Mouse (Mus musculus) intestine, embryonic 15.5 days (tissue): ENCODE measurements around the gene Dhx34. TPM values are rescaled to one million over a fixed set of nuclear protein-coding genes. Genes with fewer than 3 reads are reported as not detected.
"Not testable (repeated sequence)": the region's sequence is repeated elsewhere in the genome, so short reads cannot be mapped to it uniquely, and the experiment has no call there.

Experiments
- ATAC-seq: fragments of 200-750 bp; cut with Nextera tagmentation; 2 replicates; pipeline ENCODE4 v1.8.0; 2017; ENCODE audit warnings: moderate TSS enrichment, moderate library complexity
- H3K27ac ChIP-seq: fragments of 300-500 bp; sonication (generic); 2 replicates; pipeline ENCODE4 v1.5.1; 2015; ENCODE audit warnings: mild to moderate bottlenecking, inconsistent platforms
- H3K27me3 ChIP-seq: fragments of 300-500 bp; sonication (generic); replicated peaks from 2 replicates; pipeline ENCODE4 v1.6.1; 2015; ENCODE audit warnings: inconsistent platforms
- H3K36me3 ChIP-seq: fragments of 300-500 bp; sonication (generic); 2 replicates; pipeline ENCODE4 v1.6.1; 2015; ENCODE audit warnings: inconsistent platforms
- H3K4me1 ChIP-seq: fragments of 300-500 bp; sonication (generic); replicated peaks from 2 replicates; pipeline ENCODE4 v1.6.1; 2015; ENCODE audit warnings: inconsistent platforms
- H3K4me2 ChIP-seq: fragments of 300-500 bp; sonication (generic); replicated peaks from 2 replicates; pipeline ENCODE4 v1.6.1; 2015; ENCODE audit warnings: mild to moderate bottlenecking, inconsistent platforms
- H3K4me3 ChIP-seq: fragments of 300-500 bp; sonication (generic); replicated peaks from 2 replicates; pipeline ENCODE4 v1.5.1; 2015; ENCODE audit warnings: inconsistent platforms
- H3K9ac ChIP-seq: fragments of 300-500 bp; sonication (generic); 2 replicates; pipeline ENCODE4 v1.6.1; 2015; ENCODE audit warnings: inconsistent platforms
- H3K9me3 ChIP-seq: fragments of 300-500 bp; sonication (generic); 2 replicates; pipeline ENCODE4 v1.6.1; 2016; ENCODE audit warnings: inconsistent platforms
- WGBS: fragments of 180-500 bp; shearing (Covaris S2); methylation state at CpG from one replicate; pipeline ENCODE4 v1.1.7; 2015; 5-methylcytosine and 5-hydroxymethylcytosine counted together
- polyA plus RNA-seq: library from polyadenylated mRNA; unstranded; fragments of >200 nt; fragmentation: Nextera tagmentation; extraction: Ambion mirVana; gene quantifications from 2 replicates; pipeline ENCODE4 v1.2.1, GENCODE M21; 2015

The Dhx34 gene
- polyA plus RNA-seq: 21.8 and 34.2 TPM in 2 replicates

DNA sequence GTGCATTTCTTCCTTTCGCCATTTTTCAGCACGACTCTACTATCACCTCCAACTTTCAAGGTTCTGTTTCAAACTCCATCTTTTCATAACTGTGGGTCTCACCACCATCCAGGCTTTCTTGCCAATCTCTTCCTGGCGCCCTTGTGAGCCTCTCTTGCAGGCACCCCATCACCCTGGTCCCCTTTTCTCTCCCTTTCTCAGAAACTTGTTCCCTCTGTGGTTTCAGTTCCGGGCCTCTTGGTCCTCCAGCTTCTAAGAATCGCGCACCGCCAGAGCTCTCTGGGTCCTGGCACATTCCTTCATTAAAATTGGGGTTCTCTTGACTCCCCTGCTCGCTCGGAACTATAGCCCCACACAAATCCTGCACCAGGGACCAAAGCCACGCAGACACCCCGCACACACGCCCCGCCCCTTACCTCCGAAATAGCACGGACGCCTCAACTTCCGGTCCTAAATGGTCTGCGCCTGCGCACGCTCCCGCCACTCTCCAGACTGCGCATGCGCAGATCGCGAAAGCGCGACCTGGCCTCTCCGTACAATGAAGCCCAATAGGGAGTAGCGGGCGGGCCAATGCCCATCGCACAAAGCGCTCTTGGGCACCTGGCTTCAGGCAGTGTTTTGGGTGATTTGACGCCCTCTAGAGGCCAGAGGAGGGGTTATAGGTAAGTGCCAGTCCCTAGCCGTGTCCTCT is at the start of gene Dhx34:
TSS of gene Dhx34 (minus strand) at position 456 of the 691 bp plus-strand sequence.
- Histone ChIP-seq H3K4me3 (peak within 1 kb of the TSS; percentile 58), H3K4me2 (peak within 1 kb of the TSS; percentile 67), H3K4me1 (no peaks in the 10 kb centered on the region), H3K9ac (peak within 1 kb of the TSS; percentile 62), H3K36me3 (no peaks in the 10 kb centered on the region), H3K27ac (peak within 1 kb of the TSS; percentile 32), H3K9me3 (no peaks in the 10 kb centered on the region), H3K27me3 (0 out of 2 replicates have a peak, but pooled peaks cover 2% of the 10 kb centered on the region)
- 1% methylated on average over 34 of the region's 34 CpGs for WGBS
- ATAC-seq: peak; percentile 98

DNA sequence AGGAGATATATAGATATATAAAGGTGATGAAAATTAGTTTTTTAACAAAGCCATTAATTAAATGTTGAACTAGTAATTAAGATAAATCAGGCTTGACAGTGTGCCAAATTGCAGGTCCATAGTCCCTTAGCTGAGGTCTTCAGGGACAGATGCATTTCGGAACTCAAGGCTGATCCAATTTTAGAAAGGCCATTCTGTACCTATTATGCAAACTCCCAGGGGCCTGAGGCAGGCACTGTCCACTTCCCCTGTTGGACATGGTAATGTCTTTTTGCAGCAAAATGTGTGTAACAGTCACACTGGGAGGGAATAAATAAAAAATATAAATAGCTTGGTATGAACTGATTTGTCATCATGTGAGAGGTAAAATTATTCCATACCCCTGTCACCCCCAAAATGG is 49.3 kb upstream of the Dhx34 start:
- Histone ChIP-seq H3K27me3 (no peaks in the 10 kb centered on the region), H3K9me3 (no peaks in the 10 kb centered on the region), H3K4me1 (peaks cover 29% of the 10 kb centered on the region), H3K27ac (no peak overlapping the region), H3K4me3 (no peak overlapping the region), H3K4me2 (no peak overlapping the region), H3K36me3 (peaks cover 5% of the 10 kb centered on the region), H3K9ac (no peak overlapping the region)
- ATAC-seq: no peak
- 69% methylated on average over 1 of the region's 1 CpGs for WGBS

DNA sequence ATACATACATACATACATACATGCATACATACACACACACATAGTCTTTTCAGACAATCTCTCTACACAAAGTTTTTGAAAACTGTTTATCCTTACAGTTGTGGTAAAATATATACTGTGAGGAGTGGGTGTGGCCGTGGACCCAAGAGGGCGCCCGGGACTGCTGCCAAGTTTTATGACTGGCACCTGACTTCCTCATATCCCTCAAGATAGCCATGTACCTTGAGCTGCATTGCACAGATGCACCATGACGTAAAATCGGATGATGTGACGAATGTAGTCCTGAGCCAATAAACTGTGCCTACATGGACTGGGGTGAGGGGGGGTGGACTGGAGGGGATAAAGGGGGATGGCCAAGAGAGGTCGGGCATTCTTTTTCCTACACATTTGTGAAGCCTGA is 44.8 kb upstream of the Dhx34 start:
- H3K27me3 ChIP-seq, H3K9ac ChIP-seq, H3K36me3 ChIP-seq, H3K27ac ChIP-seq, H3K4me3 ChIP-seq, H3K4me2 ChIP-seq, H3K9me3 ChIP-seq, H3K4me1 ChIP-seq: not testable (repeated sequence)
- WGBS: 76% methylated on average over 7 of the region's 7 CpGs
- ATAC-seq: peak; percentile 45; the same call in 1 of the 2 replicates

DNA sequence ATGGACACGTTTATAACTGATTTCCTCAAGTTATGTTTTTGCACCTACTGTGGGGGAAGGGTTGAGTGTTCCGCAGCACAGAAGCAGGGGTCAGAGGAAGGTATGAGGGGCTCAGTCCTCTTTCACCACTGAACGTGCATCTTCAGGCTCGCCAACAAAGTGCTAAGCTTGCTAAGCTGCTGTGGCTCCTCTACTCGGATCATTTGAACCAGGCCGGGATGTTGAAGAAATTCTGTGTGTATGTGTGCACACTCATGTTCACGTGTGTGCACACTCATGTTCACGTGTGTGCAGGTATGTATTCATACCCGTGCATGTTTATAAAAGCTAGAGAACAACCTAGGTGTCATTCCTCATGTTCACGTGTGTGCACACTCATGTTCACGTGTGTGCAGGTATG is 44.0 kb upstream of the Dhx34 start:
- Histone ChIP-seq H3K4me2 (no peak overlapping the region), H3K9me3 (no peaks in the 10 kb centered on the region), H3K27me3 (no peaks in the 10 kb centered on the region), H3K4me3 (no peak overlapping the region), H3K27ac (no peak overlapping the region), H3K4me1 (no peaks in the 10 kb centered on the region), H3K9ac (no peak overlapping the region), H3K36me3 (no peaks in the 10 kb centered on the region)
- no peak for ATAC-seq
- WGBS: 90% methylated on average over 11 of the region's 11 CpGs

DNA sequence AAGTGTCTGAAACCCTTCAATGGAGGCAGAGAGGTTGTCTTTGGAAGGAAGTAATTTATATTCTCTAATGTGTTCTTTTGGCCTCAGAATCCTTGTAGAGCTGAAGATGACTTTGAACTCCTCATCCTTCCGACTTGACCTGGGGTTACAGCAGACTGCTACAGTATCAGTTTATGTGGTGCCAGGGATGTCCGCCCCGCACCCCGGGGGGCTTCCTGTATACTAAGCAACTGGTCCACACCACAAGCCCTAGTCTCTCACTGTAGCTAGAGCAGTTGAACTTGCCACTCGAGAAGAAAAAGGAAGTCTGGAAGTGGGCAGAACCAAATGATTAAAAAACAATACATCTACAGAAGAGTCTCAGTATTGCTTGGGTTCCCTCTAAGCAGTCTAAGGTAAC is 42.0 kb upstream of the Dhx34 start:
- Histone ChIP-seq H3K27ac (no peak overlapping the region), H3K4me1 (no peaks in the 10 kb centered on the region), H3K36me3 (no peaks in the 10 kb centered on the region), H3K4me3 (no peak overlapping the region), H3K4me2 (no peak overlapping the region), H3K9me3 (no peaks in the 10 kb centered on the region), H3K27me3 (no peaks in the 10 kb centered on the region), H3K9ac (no peak overlapping the region)
- 80% methylated on average over 5 of the region's 5 CpGs for WGBS
- ATAC-seq: no peak

DNA sequence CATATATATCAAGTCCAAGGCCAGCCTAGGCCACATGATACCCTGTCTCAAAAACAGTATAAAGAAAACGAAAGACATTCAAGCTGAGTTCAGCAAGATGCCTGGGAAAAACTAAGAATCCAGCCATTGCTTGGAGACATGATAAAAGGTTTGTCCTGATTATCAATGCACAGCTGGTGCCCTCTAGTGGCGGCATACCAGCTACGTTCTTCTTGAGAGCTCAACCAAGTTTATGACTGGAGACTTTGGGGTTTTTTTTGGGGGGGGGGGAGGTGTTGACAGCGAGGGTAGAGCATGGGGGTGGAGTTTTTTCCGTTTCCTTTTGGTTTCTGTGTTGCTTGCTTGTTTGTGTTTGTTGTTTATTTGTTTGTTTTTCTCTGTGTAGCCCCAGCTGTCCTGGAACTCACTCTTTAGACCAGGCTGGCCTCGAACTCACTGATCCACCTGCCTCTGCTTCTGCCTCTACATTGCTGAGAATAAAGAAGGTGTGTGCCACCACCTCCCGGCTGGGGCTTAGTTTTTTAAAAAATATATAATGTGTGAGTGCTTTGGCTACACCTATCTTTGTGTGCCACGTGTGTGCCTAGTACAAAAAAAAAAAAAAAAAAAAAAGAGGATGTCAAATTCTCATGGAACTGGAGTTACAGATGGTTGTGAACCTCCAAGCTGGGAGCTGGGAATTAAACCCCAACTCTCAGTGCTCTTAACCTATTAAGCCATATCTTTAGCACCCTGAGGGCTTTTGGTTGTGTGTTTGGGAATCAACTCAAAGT is 41.4 kb upstream of the Dhx34 start:
- Histone ChIP-seq H3K4me1 (no peaks in the 10 kb centered on the region), H3K27me3 (no peaks in the 10 kb centered on the region), H3K4me2 (no peak overlapping the region), H3K36me3 (no peaks in the 10 kb centered on the region), H3K27ac (no peak overlapping the region), H3K9me3 (no peaks in the 10 kb centered on the region), H3K4me3 (no peak overlapping the region), H3K9ac (no peak overlapping the region)
- 0 out of 2 replicates have a peak, but pooled peaks have one; percentile 1 for ATAC-seq
- 28% methylated on average over 8 of the region's 8 CpGs for WGBS

DNA sequence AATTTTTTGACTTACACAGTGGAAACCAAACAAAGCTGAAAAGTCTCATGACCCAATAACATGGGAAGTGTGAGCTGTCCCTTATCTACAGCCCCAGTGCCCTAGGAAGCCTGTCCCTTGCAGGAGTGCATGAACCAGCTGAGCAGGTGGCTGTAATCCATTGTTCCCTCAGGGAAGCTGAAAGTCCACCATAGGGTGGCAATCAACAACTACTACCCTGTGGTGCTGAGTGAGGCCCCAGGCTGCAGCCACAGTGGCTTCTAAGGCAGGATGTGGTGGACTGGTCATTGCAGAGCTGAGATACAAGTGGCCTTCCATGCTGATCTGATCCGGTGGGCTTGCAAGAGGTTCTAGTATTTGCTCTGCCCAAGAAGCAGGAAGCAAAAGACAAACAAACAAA is 39.3 kb upstream of the Dhx34 start:
- H3K4me1 ChIP-seq: no peaks in the 10 kb centered on the region
- no peak overlapping the region for H3K4me2 ChIP-seq
- H3K27ac ChIP-seq: no peak overlapping the region
- no peaks in the 10 kb centered on the region for H3K36me3 ChIP-seq
- no peak overlapping the region for H3K9ac ChIP-seq
- H3K4me3 ChIP-seq: no peak overlapping the region
- 0 out of 2 replicates have a peak, but pooled peaks cover 2% of the 10 kb centered on the region for H3K27me3 ChIP-seq
- ATAC-seq: peak; percentile 84
- no peaks in the 10 kb centered on the region for H3K9me3 ChIP-seq
- WGBS: 58% methylated on average over 1 of the region's 1 CpGs

DNA sequence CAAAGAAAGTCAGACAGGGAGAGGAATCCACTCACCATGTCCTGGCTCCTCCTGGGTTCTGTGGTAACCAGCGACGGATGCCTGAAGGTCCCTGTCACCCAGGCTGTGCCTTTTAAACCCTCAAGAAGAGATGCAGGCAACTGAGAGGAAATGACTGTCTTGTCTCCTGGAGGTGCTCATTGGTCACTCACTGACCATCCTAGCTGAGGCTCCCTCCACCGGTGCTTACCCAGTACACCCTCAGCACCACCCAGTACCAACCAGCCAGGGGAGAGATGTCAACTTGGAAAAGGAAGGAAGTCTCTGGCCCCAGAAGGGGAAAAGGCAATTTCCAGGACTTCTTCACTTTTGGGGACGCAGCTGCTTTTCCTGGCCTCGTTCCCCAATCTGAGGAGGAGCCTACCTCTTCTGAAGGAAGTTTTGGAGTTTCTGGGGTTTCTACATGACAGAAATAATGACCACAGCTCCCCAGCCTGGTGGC is 37.3 kb upstream of the Dhx34 start, which contains the start of gene C5ar1:
TSS of gene C5ar1 (minus strand) at position 431 of the 481 bp plus-strand sequence.
- Histone ChIP-seq H3K36me3 (no peaks in the 10 kb centered on the region), H3K4me1 (no peaks in the 10 kb centered on the region), H3K9me3 (no peaks in the 10 kb centered on the region), H3K4me2 (no peak within 1 kb of the TSS), H3K4me3 (no peak within 1 kb of the TSS), H3K9ac (no peak within 1 kb of the TSS), H3K27ac (no peak within 1 kb of the TSS), H3K27me3 (0 out of 2 replicates have a peak, but pooled peaks cover 2% of the 10 kb centered on the region)
- ATAC-seq: no peak
- 85% methylated on average over 5 of the region's 5 CpGs for WGBS

DNA sequence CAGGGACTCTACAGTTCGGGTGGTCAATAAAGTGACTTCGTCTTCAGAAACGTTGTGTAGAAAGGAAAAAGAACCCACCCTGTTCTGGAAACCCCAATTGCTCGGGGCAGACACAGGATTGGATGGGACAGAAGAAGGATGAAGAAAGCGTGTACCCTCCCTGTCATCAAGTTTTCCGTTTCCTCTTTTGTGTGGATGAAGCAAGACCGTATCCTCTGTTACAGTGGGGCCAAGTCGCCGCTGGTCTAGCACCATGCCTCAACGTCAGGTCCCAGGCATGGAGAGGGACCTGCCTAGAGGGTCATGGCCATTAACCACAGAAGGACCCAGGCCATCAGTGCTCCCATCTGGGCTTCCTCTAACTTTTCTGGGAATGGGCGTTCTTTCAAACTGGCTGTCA is 36.0 kb upstream of the Dhx34 start:
- H3K4me1 ChIP-seq: no peaks in the 10 kb centered on the region
- H3K9ac ChIP-seq: no peak overlapping the region
- no peak for ATAC-seq
- no peaks in the 10 kb centered on the region for H3K9me3 ChIP-seq
- 85% methylated on average over 11 of the region's 11 CpGs for WGBS
- H3K4me2 ChIP-seq: no peak overlapping the region
- H3K27ac ChIP-seq: no peak overlapping the region
- 0 out of 2 replicates have a peak, but pooled peaks cover 2% of the 10 kb centered on the region for H3K27me3 ChIP-seq
- no peaks in the 10 kb centered on the region for H3K36me3 ChIP-seq
- H3K4me3 ChIP-seq: no peak overlapping the region

DNA sequence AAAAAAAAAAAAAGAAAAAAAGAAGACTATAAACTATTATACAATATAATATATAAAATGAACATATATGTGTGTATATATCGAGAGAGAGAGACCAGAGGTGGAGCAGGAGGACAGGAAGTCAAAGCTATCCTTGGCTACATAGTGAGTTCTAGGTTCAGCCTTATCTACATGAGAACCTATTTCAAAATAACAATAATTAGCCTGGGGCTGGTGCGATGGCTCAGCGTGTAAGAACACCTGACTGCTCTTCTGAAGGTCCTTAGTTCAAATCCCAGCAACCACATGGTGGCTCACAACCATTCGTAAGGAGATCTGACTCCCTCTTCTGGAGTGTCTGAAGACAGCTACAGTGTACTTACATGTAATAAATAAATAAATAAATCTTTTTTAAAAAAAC is 34.1 kb upstream of the Dhx34 start:
- 81% methylated on average over 4 of the region's 4 CpGs for WGBS
- not testable (repeated sequence) for H3K27me3 ChIP-seq, H3K36me3 ChIP-seq

DNA sequence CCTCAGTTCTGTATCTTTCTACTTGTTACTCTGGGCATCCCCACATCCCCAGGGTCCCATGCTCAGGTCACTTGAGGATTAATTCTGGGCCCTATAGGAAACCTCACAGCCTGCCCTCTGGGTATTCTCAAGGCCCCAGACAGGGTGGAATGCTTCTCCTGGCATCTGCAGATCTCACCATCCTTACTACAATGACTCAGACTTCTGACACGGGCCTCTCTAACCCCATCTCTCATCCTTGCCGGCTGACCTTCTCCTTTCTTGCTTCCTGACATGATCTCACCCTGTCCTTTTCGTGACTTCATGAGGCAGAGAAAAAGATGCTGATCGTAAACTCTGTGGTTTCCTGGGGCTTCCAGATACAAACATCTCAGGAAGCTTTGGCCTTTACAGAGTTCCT is 32.4 kb upstream of the Dhx34 start:
- WGBS: 45% methylated on average over 4 of the region's 4 CpGs
- H3K27me3 ChIP-seq: 0 out of 2 replicates have a peak, but pooled peaks cover 2% of the 10 kb centered on the region
- no peak for ATAC-seq
- no peaks in the 10 kb centered on the region for H3K36me3 ChIP-seq
- no peak overlapping the region for H3K4me3 ChIP-seq
- no peak overlapping the region for H3K27ac ChIP-seq
- H3K9me3 ChIP-seq: no peaks in the 10 kb centered on the region
- H3K4me1 ChIP-seq: no peaks in the 10 kb centered on the region
- H3K4me2 ChIP-seq: no peak overlapping the region
- no peak overlapping the region for H3K9ac ChIP-seq

More for the DNA sequence above, 34.1 kb upstream of the Dhx34 start:
- H3K4me3 ChIP-seq, H3K4me2 ChIP-seq, H3K27ac ChIP-seq, H3K4me1 ChIP-seq, ATAC-seq, H3K9ac ChIP-seq, H3K9me3 ChIP-seq: not testable (repeated sequence)

DNA sequence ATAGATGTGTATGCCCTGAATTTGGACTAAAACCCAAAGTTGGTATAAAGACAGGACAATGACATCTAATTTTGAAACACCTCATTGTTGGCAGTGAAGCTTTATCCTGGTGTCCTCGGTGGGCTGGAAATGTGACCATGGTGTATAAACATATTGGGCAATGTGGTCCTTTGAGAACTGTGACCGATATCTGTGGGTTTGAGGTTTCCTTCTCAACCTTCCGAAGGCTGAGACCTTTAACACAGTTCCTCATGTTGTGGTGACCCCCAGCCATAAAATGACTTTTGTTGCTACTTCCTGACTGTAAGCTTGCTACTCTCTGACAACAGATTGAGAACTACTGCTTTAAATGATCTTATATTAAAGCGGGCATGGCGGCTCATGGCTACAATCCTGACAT is 28.9 kb upstream of the Dhx34 start:
- Histone ChIP-seq H3K4me3 (no peak overlapping the region), H3K9ac (no peak overlapping the region), H3K4me1 (no peaks in the 10 kb centered on the region), H3K27me3 (no peaks in the 10 kb centered on the region), H3K4me2 (no peak overlapping the region), H3K36me3 (no peaks in the 10 kb centered on the region), H3K9me3 (no peaks in the 10 kb centered on the region), H3K27ac (no peak overlapping the region)
- ATAC-seq: no peak
- WGBS: 81% methylated on average over 5 of the region's 5 CpGs
